Mouse (Mus musculus) spleen, adult 10 weeks (tissue): ENCODE results near the gene Rps24. TPM values are rescaled to one million over a fixed set of nuclear protein-coding genes. Genes with fewer than 3 reads are reported as not detected.

Source experiments
- polyA plus RNA-seq: library from polyadenylated mRNA; stranded (reverse); fragments of 350-450 nt; fragmentation: Illumina TruSeq; extraction: RNeasy Lipid Tissue Mini Kit (QIAGEN cat#74804); gene quantifications from one replicate; pipeline ENCODE4 v1.2.3, GENCODE M21; 2015; ENCODE audit warnings: low replicate concordance; ENCODE audit not compliant: insufficient read depth

Rps24 gene
- polyA plus RNA-seq: 13,124 TPM

DNA sequence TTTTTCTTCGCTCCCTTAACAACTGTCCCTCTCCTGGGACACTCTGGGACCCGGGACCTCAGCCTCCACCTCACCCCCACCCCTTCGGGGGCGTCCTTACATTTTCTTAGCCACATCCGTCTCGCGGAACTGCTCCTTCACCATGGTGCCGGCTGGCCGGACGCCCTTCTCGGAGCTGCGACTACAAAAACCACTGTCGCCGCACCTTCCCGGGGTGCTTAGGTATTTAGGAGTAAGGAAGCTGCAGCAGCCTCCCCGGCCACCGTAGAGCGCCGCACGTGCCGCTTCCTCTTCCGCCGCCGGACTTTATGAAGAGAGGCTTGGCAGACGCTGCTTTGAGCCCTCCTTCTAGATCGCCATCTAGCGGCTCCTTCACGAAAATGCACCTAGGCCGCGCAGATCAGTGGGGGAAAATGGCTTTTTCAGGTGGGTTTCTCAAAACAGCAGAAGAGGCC, at the start of gene Rps24, which contains the start of gene Polr3a:
TSS of gene Rps24 (plus strand) at position 353 of the 455 bp plus-strand sequence.
TSS of gene Polr3a (minus strand) at position 286 of the 455 bp plus-strand sequence.

Other genes with a start within 250 kb of the Rps24 start
- gene Dlg5, start 241.2 kb upstream of the Rps24 start, polyA plus RNA-seq: 5.2 TPM
- not detected for gene E330034G19Rik, start 193.9 kb upstream of the Rps24 start, polyA plus RNA-seq
- 25.4 TPM for gene Polr3a, start 67 bp upstream of the Rps24 start, polyA plus RNA-seq